ENCODE assay signal across 21 mouse cellular contexts in genomic region chr9:103348791-103349190, GRCm38 (mm10). TPM values are rescaled to one million over a fixed set of nuclear protein-coding genes. Genes with fewer than 3 reads are reported as not detected.
"Had no signal": no experiment of that assay in that cellular context is flagged by ENCODE, and none has a peak within 500 bp of the region (broad histone marks: within the 10 kb centered on the region; RNA-seq: fewer than 3 reads in every experiment).

No protein-coding gene starts in this region.

- H3K4me2 ChIP-seq: lung, embryonic 14.5 days; neural tube, embryonic 12.5 days; neural tube, embryonic 15.5 days had no signal

- H3K27ac ChIP-seq: kidney, postnatal 0 days; left cerebral cortex, adult 2 months; liver, embryonic 14.5 days; macrophage; neural tube, embryonic 12.5 days; neural tube, embryonic 15.5 days; stomach, postnatal 0 days had no signal

- DNase-seq: kidney, adult 8-10 months; layer of hippocampus, postnatal 36 days; liver, postnatal 0 days; lung, embryonic 14.5 days; midbrain, embryonic 14.5 days; right cerebral cortex, adult 18-20 months; right cerebral cortex, postnatal 14 days; right cerebral cortex, postnatal 4 days; thymus, adult 2 months; thymus, postnatal 14 days; thymus, postnatal 4 days had no signal

- H3K4me3 ChIP-seq: left cerebral cortex, adult 2 months; neural tube, embryonic 12.5 days; neural tube, embryonic 15.5 days had no signal

- H3K4me1 ChIP-seq: neural tube, embryonic 12.5 days; neural tube, embryonic 15.5 days had no signal

- H3K27me3 ChIP-seq: neural tube, embryonic 12.5 days; neural tube, embryonic 15.5 days had no signal

- H3K9me3 ChIP-seq: neural tube, embryonic 12.5 days; neural tube, embryonic 15.5 days had no signal

- ATAC-seq: intestine, embryonic 16.5 days; liver, postnatal 0 days; lung, postnatal 0 days had no signal

- H3K9ac ChIP-seq: liver, embryonic 14.5 days; liver, postnatal 0 days; lung, embryonic 14.5 days; neural tube, embryonic 12.5 days; neural tube, embryonic 15.5 days had no signal

RNA-seq across cellular contexts. Expression of gene 1300017J02Rik, which starts 43.9 kb away (rescaled TPM):
- total RNA-seq: left cerebral cortex, adult 2 months had no signal
- polyA plus RNA-seq: macrophage; stomach, embryonic 14.5 days had no signal
